Mouse (Mus musculus) ES-E14 (cell line): ENCODE results near the gene F13a1. TPM values are rescaled to one million over a fixed set of nuclear protein-coding genes. Genes with fewer than 3 reads are reported as not detected.

Experiments
- DNase-seq: peaks from one replicate; pipeline ENCODE4 v3.0.0-alpha.2; 2013; ENCODE audit warnings: low read depth, low spot score
- H3K27ac ChIP-seq: 2 replicates; pipeline ENCODE4 v1.5.1; 2012; ENCODE audit warnings: low read depth, mild to moderate bottlenecking, low read length, moderate library complexity, mixed read lengths; ENCODE audit not compliant: poor library complexity, insufficient read depth, severe bottlenecking
- H3K36me3 ChIP-seq: 2 replicates; pipeline ENCODE4 v1.6.1; 2012; ENCODE audit warnings: mild to moderate bottlenecking, low read length, moderate library complexity, mixed read lengths; ENCODE audit not compliant: control insufficient read depth, poor library complexity, insufficient read depth, severe bottlenecking
- H3K4me1 ChIP-seq, 2 experiments: fragments of 150-350 bp in 1 of 2; sonication (generic) in 1 of 2; 2 replicates each; pipeline ENCODE4 v1.6.1; 2012; ENCODE audit warnings: low read length in 2 of 2, mild to moderate bottlenecking in 1 of 2, mixed read lengths in 1 of 2; ENCODE audit not compliant: control insufficient read depth in 2 of 2, insufficient read depth in 2 of 2, poor library complexity in 1 of 2
- H3K4me3 ChIP-seq, 2 experiments: fragments of 150-350 bp in 1 of 2; sonication (generic) in 1 of 2; 2 replicates each; pipeline ENCODE4 v1.5.1; 2012; ENCODE audit warnings: low read length in 2 of 2, low read depth in 1 of 2, mild to moderate bottlenecking in 1 of 2, mixed read lengths in 1 of 2; ENCODE audit not compliant: insufficient read depth in 1 of 2, poor library complexity in 1 of 2, severe bottlenecking in 1 of 2
- H3K9ac ChIP-seq: 2 replicates; pipeline ENCODE4 v1.6.1; 2012; ENCODE audit warnings: low read depth, mild to moderate bottlenecking, low read length, mixed read lengths; ENCODE audit not compliant: poor library complexity, insufficient read depth, severe bottlenecking
- H3K9me3 ChIP-seq: fragments of 150-350 bp; sonication (generic); 2 replicates; pipeline ENCODE4 v1.6.1; 2012; ENCODE audit warnings: low read depth, mild to moderate bottlenecking, low read length; ENCODE audit not compliant: control insufficient read depth, insufficient read depth
- CHD2 ChIP-seq: IDR thresholded peaks from 2 replicates; pipeline ENCODE4 v1.6.1; 2014; ENCODE audit warnings: mild to moderate bottlenecking, low read depth, low read length, inconsistent platforms
- HCFC1 ChIP-seq: IDR thresholded peaks from 2 replicates; pipeline ENCODE4 v1.6.1; 2012; ENCODE audit warnings: low read length, inconsistent platforms, borderline replicate concordance; ENCODE audit not compliant: insufficient read depth
- MAFK ChIP-seq: IDR thresholded peaks from 2 replicates; pipeline ENCODE4 v1.6.1; 2014; ENCODE audit warnings: mild to moderate bottlenecking, low read depth, low read length, inconsistent platforms; ENCODE audit not compliant: insufficient read depth
- ZC3H11A ChIP-seq: IDR thresholded peaks from 2 replicates; pipeline ENCODE4 v1.6.1; 2012; ENCODE audit warnings: low read depth, mild to moderate bottlenecking, inconsistent platforms, low read length, borderline replicate concordance
- ZNF384 ChIP-seq: IDR thresholded peaks from 2 replicates; pipeline ENCODE4 v1.6.1; 2012; ENCODE audit warnings: low read depth, low read length, inconsistent platforms
- in situ Hi-C, 2 experiments: fragments of 600-800 bp; cut with MboI; formaldehyde crosslinking; loops; one replicate each; pipeline ENCODE4 v1.15.1; 2025; ENCODE audit warnings: low sequenced_read_pairs in 2 of 2, inconsistent platforms in 1 of 2; ENCODE audit not compliant: unreplicated experiment in 2 of 2
- total RNA-seq: library from RNA; depleted of rRNA; stranded (reverse); fragments of 300-350 nt; gene quantifications from 2 replicates; pipeline ENCODE4 v1.2.3, GENCODE M21; 2012

The F13a1 gene
- total RNA-seq, 1 experiment = not detected

DNA sequence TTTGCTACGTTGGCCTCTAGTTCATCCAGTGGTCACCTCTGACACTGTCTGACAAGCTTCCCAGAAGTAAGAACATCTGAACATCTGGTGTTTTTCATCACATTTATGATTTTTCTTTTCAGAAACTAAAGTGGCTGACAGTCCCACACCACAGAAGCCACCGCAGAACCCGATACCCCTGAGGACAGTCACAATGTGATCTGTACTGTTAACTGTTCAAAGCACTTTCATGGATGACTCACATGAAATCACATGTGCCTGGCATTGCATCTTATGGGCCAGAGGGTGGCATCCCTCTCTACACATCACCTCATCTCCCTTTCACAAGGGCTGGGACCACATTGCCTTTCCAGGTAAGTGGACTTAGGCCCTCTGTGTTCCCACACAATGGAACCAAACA is 21.3 kb upstream of the F13a1 start:
- Histone ChIP-seq H3K4me3 (no peak overlapping the region), H3K9me3 (no peaks in the 10 kb centered on the region), H3K4me1 (no peaks in the 10 kb centered on the region), H3K27ac (no peak overlapping the region), H3K36me3 (no peaks in the 10 kb centered on the region), H3K9ac (no peak overlapping the region)
- no peak for TF ChIP-seq ZNF384
- no peak for DNase-seq
- in situ Hi-C loops = no loop called here

GRCm38 (mm10) chr13:37070824-37071223 is 20.8 kb upstream of the F13a1 start:
- Histone ChIP-seq H3K36me3 (no peaks in the 10 kb centered on the region), H3K9me3 (no peaks in the 10 kb centered on the region), H3K4me1 (no peaks in the 10 kb centered on the region), H3K4me3 (no peak overlapping the region), H3K9ac (no peak overlapping the region), H3K27ac (no peak overlapping the region)
- in situ Hi-C loops = no loop called here
- no peak for DNase-seq
- TF ChIP-seq ZNF384 (no peak), ZC3H11A (no peak), MAFK (no peak), HCFC1 (no peak), CHD2 (no peak)

GRCm38 (mm10) chr13:37060810-37061209 is 10.8 kb upstream of the F13a1 start:
- in situ Hi-C loops = no loop called here
- Histone ChIP-seq H3K4me1 (no peaks in the 10 kb centered on the region), H3K4me3 (no peak overlapping the region), H3K9me3 (no peaks in the 10 kb centered on the region), H3K27ac (no peak overlapping the region), H3K36me3 (no peaks in the 10 kb centered on the region), H3K9ac (no peak overlapping the region)
- DNase-seq = no peak
- TF ChIP-seq HCFC1 (no peak), ZC3H11A (no peak), CHD2 (no peak), MAFK (no peak), ZNF384 (no peak)

DNA sequence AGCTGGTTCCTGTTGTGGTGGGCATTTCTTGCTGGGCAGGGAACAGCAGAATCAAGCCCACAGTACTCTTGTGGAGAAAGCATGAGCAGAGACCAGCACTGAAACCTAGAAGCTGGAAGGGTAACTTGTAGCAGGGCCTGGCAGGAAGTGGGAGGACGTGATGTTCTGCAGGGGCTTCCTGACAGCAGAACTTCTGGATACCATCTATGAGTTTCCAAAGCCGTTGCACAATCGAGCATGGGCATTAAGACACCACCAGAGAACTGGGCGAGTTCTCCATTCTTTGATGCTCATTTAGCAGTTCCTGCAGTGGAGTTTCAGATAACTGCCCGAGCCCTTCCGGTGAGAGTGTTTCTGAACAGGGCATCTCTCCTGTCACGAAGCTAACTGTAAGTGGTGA is 6.6 kb upstream of the F13a1 start:
- Histone ChIP-seq H3K27ac (no peak overlapping the region), H3K4me3 (no peak overlapping the region), H3K9me3 (no peaks in the 10 kb centered on the region), H3K36me3 (no peaks in the 10 kb centered on the region), H3K9ac (no peak overlapping the region), H3K4me1 (no peaks in the 10 kb centered on the region)
- in situ Hi-C loops = no loop called here
- TF ChIP-seq ZNF384 = no peak
- TF ChIP-seq HCFC1 = no peak
- TF ChIP-seq CHD2 = no peak
- no peak for TF ChIP-seq MAFK
- TF ChIP-seq ZC3H11A = no peak
- DNase-seq = no peak

- Histone ChIP-seq H3K9me3 (no peaks in the 10 kb centered on the region), H3K27ac (no peak overlapping the region), H3K9ac (no peak overlapping the region), H3K4me1 (no peaks in the 10 kb centered on the region), H3K36me3 (no peaks in the 10 kb centered on the region), H3K4me3 (no peak overlapping the region)
- no peak for DNase-seq
- in situ Hi-C loops = no loop called here
- TF ChIP-seq HCFC1 = no peak
- no peak for TF ChIP-seq MAFK
- TF ChIP-seq CHD2 = no peak
- no peak for TF ChIP-seq ZNF384
- no peak for TF ChIP-seq ZC3H11A
These were observed 413 bp downstream of the F13a1 start for GRCm38 (mm10) chr13:37049631-37050030.
